In the genomic region with DNA sequence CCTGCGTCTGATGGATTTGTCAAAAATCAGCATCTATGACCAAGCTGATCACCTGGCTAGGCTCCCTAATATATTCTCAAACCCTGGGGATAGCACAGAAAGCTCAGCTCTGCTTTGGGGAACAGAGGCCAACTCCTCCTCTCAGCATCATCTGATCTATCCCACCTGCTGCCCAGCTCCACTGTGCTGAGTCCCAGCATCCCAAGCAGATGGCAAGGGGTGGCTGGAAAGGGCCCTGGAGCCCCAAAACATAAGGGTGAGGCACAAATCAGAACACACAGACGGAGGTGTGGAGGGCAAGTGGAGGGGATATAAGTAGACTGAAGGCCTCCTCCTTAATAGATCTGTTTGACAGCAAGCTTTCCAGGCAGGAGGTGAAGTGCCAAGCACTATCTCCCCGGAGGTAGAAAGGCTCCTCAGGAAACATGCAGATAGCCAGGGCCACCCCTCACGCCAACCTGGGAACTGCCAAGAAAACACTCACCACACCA, we compare ENCODE assay signal across 23 mouse cellular contexts. TPM values are rescaled to one million over a fixed set of nuclear protein-coding genes. Genes with fewer than 3 reads are reported as not detected.
DNase-seq lines count a peak whose midpoint lies in the region; ATAC-seq and TF ChIP-seq lines count a peak whose summit lies in the region.
"Had no signal": no experiment of that assay in that cellular context is flagged by ENCODE, and none has a peak within 500 bp of the region (broad histone marks: within the 10 kb centered on the region; RNA-seq: fewer than 3 reads in every experiment).

No protein-coding gene starts in this region.

- DNase-seq in gastrocnemius, adult 2 months = no peak
- DNase-seq in gastrocnemius, postnatal 14 days = no peak
- peak; percentile 56 for DNase-seq in layer of hippocampus, adult 11-12 months (ENCODE audit: low spot score)
- DNase-seq in layer of hippocampus, postnatal 36 days = no peak
- peak; percentile 4 to 9 for DNase-seq in left cerebral cortex, adult 8-10 months (ENCODE audit: low spot score in 2 of 2)
- no peak for DNase-seq in left cerebral cortex, postnatal 10 days (ENCODE audit: extremely low spot score in 1 of 2, low spot score in 2 of 2)
- DNase-seq: adrenal gland, adult 8-10 months; adrenal gland, postnatal 25 days; cerebellum, adult 18-20 months; cerebellum, adult 9-10 months; forebrain, postnatal 0 days; gastrocnemius, postnatal 10 days; heart, postnatal 10 days; heart, postnatal 4 days had no signal

- ATAC-seq in granulocyte monocyte progenitor cell, adult 5-6 weeks (replicated peaks; ENCODE audit: poor library complexity, severe bottlenecking) = no peak
- ATAC-seq: activated CD4-positive, CD25-positive, alpha-beta regulatory T cell, adult 4 months; forebrain, embryonic 14.5 days; forebrain, postnatal 0 days had no signal

- H3ac ChIP-seq in myocyte (ENCODE audit: control insufficient read depth, insufficient read length) = no peak overlapping the region

- H3K27me3 ChIP-seq in myocyte (ENCODE audit: control insufficient read depth, insufficient read depth, insufficient read length) = no peaks in the 10 kb centered on the region
- H3K27me3 ChIP-seq: embryonic facial prominence, embryonic 15.5 days had no signal

- no peak for TF ChIP-seq POLR2A in myocyte (IDR thresholded peaks at IDR 0.05; ENCODE audit: insufficient read length, low read depth)

- intact Hi-C loops in gastrocnemius, adult 2 months (cut with DNase I) = no loop called here
- intact Hi-C loops in gastrocnemius, postnatal 14 days (cut with DNase I; ENCODE audit: low total_unique reads) = no loop called here
- intact Hi-C loops in left cerebral cortex, postnatal 10 days (cut with DNase I) = no loop called here

- H3K4me2 ChIP-seq in myocyte (ENCODE audit: low read depth) = peak overlapping the region; percentile 75
- H3K4me2 ChIP-seq: embryonic facial prominence, embryonic 12.5 days; embryonic facial prominence, embryonic 15.5 days; heart, embryonic 12.5 days; heart, embryonic 15.5 days had no signal

- no peaks in the 10 kb centered on the region for H3K36me3 ChIP-seq in myocyte (ENCODE audit: control insufficient read depth, insufficient read depth)
- H3K36me3 ChIP-seq: embryonic facial prominence, embryonic 12.5 days; embryonic facial prominence, embryonic 15.5 days; heart, embryonic 12.5 days; heart, embryonic 15.5 days; hindbrain, embryonic 15.5 days had no signal

- TF ChIP-seq CTCF in gastrocnemius, adult 2 months (IDR thresholded peaks at IDR 0.05) = no peak

- H3K27ac ChIP-seq in gastrocnemius, adult 2 months = peak overlapping the region; percentile 52
- H3K27ac ChIP-seq: embryonic facial prominence, embryonic 12.5 days; embryonic facial prominence, embryonic 15.5 days; heart, embryonic 15.5 days; hindbrain, embryonic 15.5 days had no signal

- no peak overlapping the region for H3K4me3 ChIP-seq in gastrocnemius, adult 2 months
- H3K4me3 ChIP-seq in myocyte = no peak overlapping the region
- H3K4me3 ChIP-seq: embryonic facial prominence, embryonic 12.5 days; embryonic facial prominence, embryonic 15.5 days; heart, embryonic 12.5 days; heart, embryonic 15.5 days; hindbrain, embryonic 15.5 days had no signal

- peaks cover 50% of the 10 kb centered on the region for H3K79me2 ChIP-seq in myocyte (ENCODE audit: control insufficient read depth, insufficient read depth)

TF ChIP-seq in myocyte, 11 proteins besides CTCF, POLR2A, EP300 and RAD21:
- TF ChIP-seq MYOG (IDR thresholded peaks at IDR 0.05; ENCODE audit: control insufficient read depth in 1 of 3, insufficient read depth in 1 of 3, insufficient read length in 2 of 3, low read depth in 2 of 3) (no peak), TCF12 (IDR thresholded peaks at IDR 0.05; ENCODE audit: insufficient read depth, poor library complexity, severe bottlenecking) (no peak), CEBPB (IDR thresholded peaks at IDR 0.05; ENCODE audit: insufficient read depth, poor library complexity, severe bottlenecking) (no peak), SRF (IDR thresholded peaks at IDR 0.05; ENCODE audit: control insufficient read depth, insufficient read length, low read depth) (no peak), USF1 (IDR thresholded peaks at IDR 0.05; ENCODE audit: low read depth) (no peak), MAX (IDR thresholded peaks at IDR 0.05; ENCODE audit: low read depth) (no peak), TCF3 (IDR thresholded peaks at IDR 0.05; ENCODE audit: insufficient read length, low read depth) (no peak), MYOD1 (IDR thresholded peaks at IDR 0.05; ENCODE audit: control insufficient read depth in 1 of 3, insufficient read length in 2 of 3, low read depth in 2 of 3) (no peak), E2F4 (IDR thresholded peaks at IDR 0.05; ENCODE audit: insufficient read depth) (no peak), POLR2AphosphoS2 (IDR thresholded peaks at IDR 0.05; ENCODE audit: insufficient read length, low read depth) (no peak), REST (IDR thresholded peaks at IDR 0.05; ENCODE audit: insufficient read depth, insufficient read length) (no peak)

RNA-seq across cellular contexts. Expression of a gene that starts 2.8 kb away (rescaled TPM):
- total RNA-seq in gastrocnemius, adult 2 months (2021) = 1 to 10 TPM; 7.2 to 8.6 TPM
- total RNA-seq in gastrocnemius, postnatal 14 days (2021) = 1 to 10 TPM; 6.3 to 7.3 TPM
- total RNA-seq in layer of hippocampus, postnatal 36 days (2021) = 100 to 1,000 TPM; 122 to 123 TPM
- total RNA-seq in left cerebral cortex, adult 8-10 months (2022) = 10 to 100 TPM; 72.6 to 77.7 (median 74.9) TPM
- total RNA-seq in left cerebral cortex, postnatal 10 days (2021) = 10 to 100 TPM; 65.9 to 68.7 TPM
- polyA plus RNA-seq in myocyte (2012; fragmentation: generic; extraction: Trizol) = 9.6 TPM
- total RNA-seq in granulocyte monocyte progenitor cell, adult 5-6 weeks (2014; fragmentation: Nextera tagmentation) = 0.26 TPM in 1 of 2 replicates, not detected in the other
- total RNA-seq in granulocyte monocyte progenitor cell, adult 5-6 weeks (2017) = not detected in 2 replicates

Comparison
In these comparisons a context has a peak if more than half of its experiments do, and no peak if none do; other contexts are left out.
1. DNase-seq: peak in layer of hippocampus, adult 11-12 months (single experiment) and left cerebral cortex, adult 8-10 months (2 of 2); none in gastrocnemius, adult 2 months (single experiment), gastrocnemius, postnatal 14 days (single experiment), layer of hippocampus, postnatal 36 days (0 of 2) and left cerebral cortex, postnatal 10 days (0 of 2).
2. RNA of a gene that starts 2.8 kb away (total RNA-seq): 122 to 123 TPM in layer of hippocampus, postnatal 36 days, 72.6 to 77.7 TPM in left cerebral cortex, adult 8-10 months and 65.9 to 68.7 TPM in left cerebral cortex, postnatal 10 days; 7.2 to 8.6 TPM in gastrocnemius, adult 2 months, 6.3 to 7.3 TPM in gastrocnemius, postnatal 14 days and 0.26 TPM in granulocyte monocyte progenitor cell, adult 5-6 weeks; every median in the first group is over 4 times any median in the second.